Mouse (Mus musculus) gonadal fat pad, adult 2 months (tissue): ENCODE results near the gene Abca3. TPM values are rescaled to one million over a fixed set of nuclear protein-coding genes. Genes with fewer than 3 reads are reported as not detected.
A peak's percentile ranks its signal among the peaks of the same experiment; 100 is the strongest.
"Not testable (repeated sequence)": the region's sequence is repeated elsewhere in the genome, so short reads cannot be mapped to it uniquely, and the experiment has no call there.

Experiments used
- DNase-seq: peaks from one replicate; pipeline ENCODE4 v3.0.0-alpha.2; 2012; ENCODE audit warnings: low read depth
- polyA plus RNA-seq: library from polyadenylated mRNA; depleted of rRNA; stranded (reverse); fragments of >200 nt; gene quantifications from 2 replicates; pipeline ENCODE4 v1.2.3, GENCODE M21; 2012; rRNA removed

Gene Abca3
- polyA plus RNA-seq, 1 experiment = 78.6 TPM

- DNase-seq = no peak
These were observed 89.4 kb downstream of the Abca3 start for GRCm38 (mm10) chr17:24441148-24441547.

GRCm38 (mm10) chr17:24442107-24442506 lies 90.4 kb downstream of the Abca3 start:
- DNase-seq = no peak

GRCm38 (mm10) chr17:24442632-24443155 lies 90.9 kb downstream of the Abca3 start, which contains the start of gene Dnase1l2:
TSS of gene Dnase1l2 (minus strand) at chr17:24443105.
- DNase-seq = peak; percentile 66

GRCm38 (mm10) chr17:24443409-24443808 lies 91.7 kb downstream of the Abca3 start:
- peak; percentile 91 for DNase-seq

- DNase-seq = no peak
These were observed 94.8 kb downstream of the Abca3 start for GRCm38 (mm10) chr17:24446590-24446989.

DNA sequence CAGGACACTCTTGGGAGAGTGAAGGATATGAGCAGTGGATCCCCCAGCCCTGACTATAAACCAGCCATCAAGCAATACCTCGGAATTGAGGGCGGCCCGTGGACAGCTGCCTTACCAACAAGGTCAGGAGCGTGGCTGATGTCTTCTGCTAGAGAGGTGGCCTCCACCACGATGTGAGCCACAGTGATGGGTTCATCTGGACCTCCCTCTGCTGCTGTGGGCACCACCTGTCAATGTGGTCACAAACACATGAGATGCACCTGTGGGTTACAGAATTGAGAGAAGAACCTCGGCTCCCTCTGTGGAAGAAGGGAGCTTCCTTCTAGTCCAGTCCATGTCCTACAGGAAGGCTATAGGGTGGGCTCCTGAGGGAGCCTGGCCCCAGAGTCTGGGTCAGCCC lies 97.8 kb downstream of the Abca3 start:
- DNase-seq = no peak

- DNase-seq = no peak
These were observed 99.5 kb downstream of the Abca3 start for GRCm38 (mm10) chr17:24451220-24451619.

GRCm38 (mm10) chr17:24453372-24453771 lies 101.6 kb downstream of the Abca3 start:
- DNase-seq = no peak

DNA sequence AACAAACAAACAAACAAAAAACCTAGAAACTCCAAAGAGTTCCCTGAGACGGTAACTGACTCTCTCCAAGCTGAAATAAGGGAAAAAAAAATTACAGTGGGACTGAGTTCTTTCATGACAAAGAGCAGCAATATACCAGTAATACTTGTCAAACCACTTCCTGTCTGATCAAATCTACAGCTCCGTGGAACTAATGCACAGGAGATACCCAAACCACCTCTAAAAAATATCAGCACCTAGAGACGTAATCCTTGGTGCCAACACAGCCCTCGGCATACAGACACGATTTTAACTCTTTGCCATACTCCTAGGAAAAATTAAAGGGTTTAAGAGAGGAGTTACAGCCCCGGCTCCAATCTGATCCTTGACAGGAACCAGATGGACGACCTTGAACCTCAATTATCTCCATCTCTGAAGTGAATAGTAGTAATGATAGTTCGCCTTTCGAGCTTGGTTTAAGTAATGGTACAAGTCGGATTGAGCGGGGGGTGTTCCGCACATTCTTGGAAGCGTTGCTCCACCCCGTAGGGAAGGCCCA lies 102.5 kb downstream of the Abca3 start:
- no peak for DNase-seq

- no peak for DNase-seq
These were observed 103.2 kb downstream of the Abca3 start for GRCm38 (mm10) chr17:24454756-24455522.

DNA sequence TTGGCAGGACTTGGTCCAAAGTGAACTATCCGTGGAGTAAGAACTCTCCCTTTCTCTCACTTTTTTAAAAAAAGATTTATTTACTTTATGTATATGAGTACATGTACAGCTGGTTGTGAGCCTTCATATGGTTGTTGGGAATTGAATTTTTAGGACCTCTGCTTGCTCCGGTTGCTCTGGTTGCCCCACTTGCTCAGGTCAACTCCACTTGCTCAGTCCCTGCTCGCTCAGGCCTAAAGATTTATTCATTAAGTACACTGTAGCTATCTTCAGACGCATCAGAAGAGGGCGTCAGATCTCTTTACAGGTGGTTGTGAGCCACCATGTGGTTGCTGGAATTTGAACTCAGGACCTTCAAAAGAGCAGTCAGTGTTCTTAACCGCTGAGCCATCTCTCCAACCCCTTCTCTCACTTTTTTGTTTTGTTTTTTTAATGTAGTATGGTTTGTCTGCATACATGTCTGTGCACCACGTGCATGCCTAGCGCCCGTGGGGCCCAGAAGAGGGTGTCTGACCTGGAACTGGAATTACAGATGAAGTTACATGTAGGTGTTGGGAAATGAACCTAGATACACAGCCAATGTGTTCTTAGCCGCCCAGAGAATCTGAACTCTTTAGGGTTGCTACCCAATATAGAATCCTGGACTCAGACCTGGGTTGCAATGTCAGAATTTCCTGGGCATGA lies 103.9 kb downstream of the Abca3 start:
- DNase-seq = not testable (repeated sequence)

Other genes with a start within 250 kb of the Abca3 start
- gene Pdpk1, start 201.0 kb upstream of the Abca3 start, polyA plus RNA-seq = 23.8 and 25.8 TPM in 2 replicates
- 37.6 and 41.4 TPM in 2 replicates for gene Amdhd2, start 188.2 kb upstream of the Abca3 start, polyA plus RNA-seq
- 870 and 1,024 TPM in 2 replicates for gene Atp6v0c, start 182.2 kb upstream of the Abca3 start, polyA plus RNA-seq
- gene Tbc1d24, start 146.4 kb upstream of the Abca3 start, polyA plus RNA-seq = 12.8 and 13.1 TPM in 2 replicates
- 1.4 and 1.5 TPM in 2 replicates for gene Ntn3, start 142.4 kb upstream of the Abca3 start, polyA plus RNA-seq
- 7.1 and 8.9 TPM in 2 replicates for gene Tedc2, start 131.1 kb upstream of the Abca3 start, polyA plus RNA-seq
- 2.4 and 2.5 TPM in 2 replicates for gene Ccnf, start 100.5 kb upstream of the Abca3 start, polyA plus RNA-seq
- gene Abca17, start 882 bp upstream of the Abca3 start, polyA plus RNA-seq = 0.06 and 0.09 TPM in 2 replicates
- gene Rnps1, start 62.6 kb downstream of the Abca3 start, polyA plus RNA-seq = 96.6 and 102 TPM in 2 replicates
- gene Eci1, start 74.7 kb downstream of the Abca3 start, polyA plus RNA-seq = 119 and 137 TPM in 2 replicates
- 82.9 and 106 TPM in 2 replicates for gene Dnase1l2, start 91.2 kb downstream of the Abca3 start, polyA plus RNA-seq
- 89.7 and 102 TPM in 2 replicates for gene E4f1, start 118.4 kb downstream of the Abca3 start, polyA plus RNA-seq
- 100 and 123 TPM in 2 replicates for gene Pgp, start 118.4 kb downstream of the Abca3 start, polyA plus RNA-seq
- gene Bricd5, start 121.9 kb downstream of the Abca3 start, polyA plus RNA-seq = 4.7 and 5.4 TPM in 2 replicates
- 41.4 and 44.0 TPM in 2 replicates for gene Mlst8, start 127.1 kb downstream of the Abca3 start, polyA plus RNA-seq
- gene Caskin1, start 136.7 kb downstream of the Abca3 start, polyA plus RNA-seq = 1.7 and 2.1 TPM in 2 replicates
- gene Traf7, start 176.0 kb downstream of the Abca3 start, polyA plus RNA-seq = 169 and 195 TPM in 2 replicates
- gene Rab26, start 182.3 kb downstream of the Abca3 start, polyA plus RNA-seq = 48.5 and 59.7 TPM in 2 replicates
- 70.0 and 75.7 TPM in 2 replicates for gene Pkd1, start 197.9 kb downstream of the Abca3 start, polyA plus RNA-seq